Mouse (Mus musculus): Measurements from ENCODE around the gene BC017158. TPM values are rescaled to one million over a fixed set of nuclear protein-coding genes. Genes with fewer than 3 reads are reported as not detected.

Gene BC017158
- polyA plus RNA-seq, 1 experiment = 10.0 TPM

- no peaks in the 10 kb centered on the region for H3K27me3 ChIP-seq (ENCODE audit: control insufficient read depth, insufficient read depth, low read length)
- peak overlapping the region; percentile 93 for H3K4me3 ChIP-seq (ENCODE audit: control insufficient read depth, low read depth, low read length)
- TF ChIP-seq CTCF (IDR thresholded peaks at IDR 0.05; ENCODE audit: control insufficient read depth, insufficient read depth, insufficient replicate concordance, low read depth, low read length) (no peak), POLR2A (IDR thresholded peaks at IDR 0.05; ENCODE audit: control insufficient read depth, low read depth, low read length) (no peak)
- peaks cover 5% of the 10 kb centered on the region for H3K4me1 ChIP-seq (ENCODE audit: control insufficient read depth, insufficient read depth, low read length)
- H3K27ac ChIP-seq (ENCODE audit: control insufficient read depth, insufficient read depth, low read depth, low read length) = no peak overlapping the region
- H3K36me3 ChIP-seq (ENCODE audit: control insufficient read depth, insufficient read depth, low read length) = no peaks in the 10 kb centered on the region
Observed at GRCm38 (mm10) chr7:128297291-128297616, 716 bp downstream of the BC017158 start.

- Histone ChIP-seq H3K27me3 (ENCODE audit: control insufficient read depth, insufficient read depth, low read length) (no peaks in the 10 kb centered on the region), H3K27ac (ENCODE audit: control insufficient read depth, insufficient read depth, low read depth, low read length) (no peak overlapping the region), H3K4me1 (ENCODE audit: control insufficient read depth, insufficient read depth, low read length) (peaks cover 5% of the 10 kb centered on the region), H3K36me3 (ENCODE audit: control insufficient read depth, insufficient read depth, low read length) (no peaks in the 10 kb centered on the region), H3K4me3 (ENCODE audit: control insufficient read depth, low read depth, low read length) (no peak overlapping the region)
- TF ChIP-seq POLR2A (IDR thresholded peaks at IDR 0.05; ENCODE audit: control insufficient read depth, low read depth, low read length) = no peak
- no peak for TF ChIP-seq CTCF (IDR thresholded peaks at IDR 0.05; ENCODE audit: control insufficient read depth, insufficient read depth, insufficient replicate concordance, low read depth, low read length)
Observed at GRCm38 (mm10) chr7:128296514-128296913, 1.5 kb downstream of the BC017158 start.

- no peaks in the 10 kb centered on the region for H3K36me3 ChIP-seq (ENCODE audit: control insufficient read depth, insufficient read depth, low read length)
- H3K27me3 ChIP-seq (ENCODE audit: control insufficient read depth, insufficient read depth, low read length) = no peaks in the 10 kb centered on the region
- H3K4me1 ChIP-seq (ENCODE audit: control insufficient read depth, insufficient read depth, low read length) = peaks cover 5% of the 10 kb centered on the region
- TF ChIP-seq CTCF (IDR thresholded peaks at IDR 0.05; ENCODE audit: control insufficient read depth, insufficient read depth, insufficient replicate concordance, low read depth, low read length) (no peak), POLR2A (IDR thresholded peaks at IDR 0.05; ENCODE audit: control insufficient read depth, low read depth, low read length) (no peak)
- H3K27ac ChIP-seq (ENCODE audit: control insufficient read depth, insufficient read depth, low read depth, low read length) = no peak overlapping the region
- H3K4me3 ChIP-seq (ENCODE audit: control insufficient read depth, low read depth, low read length) = no peak overlapping the region
Observed at GRCm38 (mm10) chr7:128294785-128295184, 3.2 kb downstream of the BC017158 start.

GRCm38 (mm10) chr7:128288923-128289544, 8.9 kb downstream of the BC017158 start:
- Histone ChIP-seq H3K4me1 (ENCODE audit: control insufficient read depth, insufficient read depth, low read length) (no peaks in the 10 kb centered on the region), H3K27ac (ENCODE audit: control insufficient read depth, insufficient read depth, low read depth, low read length) (no peak overlapping the region), H3K4me3 (ENCODE audit: control insufficient read depth, low read depth, low read length) (no peak overlapping the region), H3K27me3 (ENCODE audit: control insufficient read depth, insufficient read depth, low read length) (no peaks in the 10 kb centered on the region), H3K36me3 (ENCODE audit: control insufficient read depth, insufficient read depth, low read length) (no peaks in the 10 kb centered on the region)
- TF ChIP-seq POLR2A (IDR thresholded peaks at IDR 0.05; ENCODE audit: control insufficient read depth, low read depth, low read length) = no peak
- no peak; the same call in 1 of the 2 replicates for TF ChIP-seq CTCF (IDR thresholded peaks at IDR 0.05; ENCODE audit: control insufficient read depth, insufficient read depth, insufficient replicate concordance, low read depth, low read length)

- H3K27ac ChIP-seq (ENCODE audit: control insufficient read depth, insufficient read depth, low read depth, low read length) = no peak overlapping the region
- H3K27me3 ChIP-seq (ENCODE audit: control insufficient read depth, insufficient read depth, low read length) = no peaks in the 10 kb centered on the region
- H3K36me3 ChIP-seq (ENCODE audit: control insufficient read depth, insufficient read depth, low read length) = no peaks in the 10 kb centered on the region
- H3K4me3 ChIP-seq (ENCODE audit: control insufficient read depth, low read depth, low read length) = no peak overlapping the region
- no peaks in the 10 kb centered on the region for H3K4me1 ChIP-seq (ENCODE audit: control insufficient read depth, insufficient read depth, low read length)
- TF ChIP-seq POLR2A (IDR thresholded peaks at IDR 0.05; ENCODE audit: control insufficient read depth, low read depth, low read length) (no peak), CTCF (IDR thresholded peaks at IDR 0.05; ENCODE audit: control insufficient read depth, insufficient read depth, insufficient replicate concordance, low read depth, low read length) (no peak)
Observed at GRCm38 (mm10) chr7:128285060-128285459, 12.9 kb downstream of the BC017158 start.

- no peak overlapping the region for H3K27ac ChIP-seq (ENCODE audit: control insufficient read depth, insufficient read depth, low read depth, low read length)
- H3K36me3 ChIP-seq (ENCODE audit: control insufficient read depth, insufficient read depth, low read length) = no peaks in the 10 kb centered on the region
- H3K27me3 ChIP-seq (ENCODE audit: control insufficient read depth, insufficient read depth, low read length) = no peaks in the 10 kb centered on the region
- TF ChIP-seq CTCF (IDR thresholded peaks at IDR 0.05; ENCODE audit: control insufficient read depth, insufficient read depth, insufficient replicate concordance, low read depth, low read length) (no peak), POLR2A (IDR thresholded peaks at IDR 0.05; ENCODE audit: control insufficient read depth, low read depth, low read length) (no peak)
- no peak overlapping the region for H3K4me3 ChIP-seq (ENCODE audit: control insufficient read depth, low read depth, low read length)
- H3K4me1 ChIP-seq (ENCODE audit: control insufficient read depth, insufficient read depth, low read length) = no peaks in the 10 kb centered on the region
Observed at GRCm38 (mm10) chr7:128284047-128284446, 13.9 kb downstream of the BC017158 start.

GRCm38 (mm10) chr7:128282532-128283244, 15.3 kb downstream of the BC017158 start:
- no peaks in the 10 kb centered on the region for H3K4me1 ChIP-seq (ENCODE audit: control insufficient read depth, insufficient read depth, low read length)
- H3K36me3 ChIP-seq (ENCODE audit: control insufficient read depth, insufficient read depth, low read length) = no peaks in the 10 kb centered on the region
- no peak for TF ChIP-seq POLR2A (IDR thresholded peaks at IDR 0.05; ENCODE audit: control insufficient read depth, low read depth, low read length)
- no peak for TF ChIP-seq CTCF (IDR thresholded peaks at IDR 0.05; ENCODE audit: control insufficient read depth, insufficient read depth, insufficient replicate concordance, low read depth, low read length)
- H3K27ac ChIP-seq (ENCODE audit: control insufficient read depth, insufficient read depth, low read depth, low read length) = no peak overlapping the region
- no peaks in the 10 kb centered on the region for H3K27me3 ChIP-seq (ENCODE audit: control insufficient read depth, insufficient read depth, low read length)
- no peak overlapping the region for H3K4me3 ChIP-seq (ENCODE audit: control insufficient read depth, low read depth, low read length)
